Mouse (Mus musculus) left cerebral cortex, adult 2 months (tissue): ENCODE results near the gene Ninl. TPM values are rescaled to one million over a fixed set of nuclear protein-coding genes. Genes with fewer than 3 reads are reported as not detected.

ENCODE experiments used
- DNase-seq, 2 experiments: peaks; one replicate each; pipeline ENCODE4 v3.0.0; 2021 to 2022; ENCODE audit warnings: low spot score in 2 of 2, mixed read lengths in 1 of 2; ENCODE audit errors: extremely low spot score in 1 of 2
- H3K27ac ChIP-seq: fragments of 200-600 bp; 2 replicates; pipeline ENCODE4 v1.8.1; 2022
- H3K4me3 ChIP-seq: fragments of 200-600 bp; 2 replicates; pipeline ENCODE4 v1.8.1; 2022
- CTCF ChIP-seq: fragments of 200-600 bp; IDR thresholded peaks from 2 replicates; pipeline ENCODE4 v1.8.1; 2022; ENCODE audit warnings: antibody characterized with exemption, mild to moderate bottlenecking, moderate library complexity
- intact Hi-C: fragments of 180-260 bp; cut with DNase I; formaldehyde crosslinking; loops from one replicate; pipeline ENCODE4 v1.15.1; 2025
- total RNA-seq, 2 experiments: library from RNA; stranded (reverse); gene quantifications; 2 replicates each; pipeline ENCODE4 v1.2.3; 2021

Gene Ninl
- total RNA-seq, 2 experiments from 2014 or later: 6.4 to 6.5 TPM

- intact Hi-C loops: loop anchor here (5.0 kb wide), 1 partner anchor 153 kb away; no protein-coding TSS in a partner anchor
- H3K4me3 ChIP-seq: no peak overlapping the region
- no peak for DNase-seq
- H3K27ac ChIP-seq: no peak overlapping the region
- TF ChIP-seq CTCF: no peak
These were observed 43.9 kb downstream of the Ninl start for GRCm38 (mm10) chr2:150995324-150995723.

GRCm38 (mm10) chr2:150991050-150991449 is 48.1 kb downstream of the Ninl start:
- intact Hi-C loops: no loop called here
- no peak overlapping the region for H3K27ac ChIP-seq
- no peak for TF ChIP-seq CTCF
- H3K4me3 ChIP-seq: no peak overlapping the region
- no peak for DNase-seq

- TF ChIP-seq CTCF: no peak
- H3K27ac ChIP-seq: no peak overlapping the region
- no peak overlapping the region for H3K4me3 ChIP-seq
- no peak for DNase-seq
- intact Hi-C loops: no loop called here
These were observed 48.7 kb downstream of the Ninl start for GRCm38 (mm10) chr2:150990506-150990905.

GRCm38 (mm10) chr2:150985359-150985758 is 53.8 kb downstream of the Ninl start:
- no peak overlapping the region for H3K4me3 ChIP-seq
- TF ChIP-seq CTCF: no peak
- intact Hi-C loops: no loop called here
- DNase-seq: no peak
- H3K27ac ChIP-seq: no peak overlapping the region

GRCm38 (mm10) chr2:150982051-150982450 is 57.1 kb downstream of the Ninl start:
- TF ChIP-seq CTCF: no peak
- no peak overlapping the region for H3K4me3 ChIP-seq
- intact Hi-C loops: no loop called here
- H3K27ac ChIP-seq: no peak overlapping the region
- no peak for DNase-seq

- Histone ChIP-seq H3K4me3 (no peak overlapping the region), H3K27ac (no peak overlapping the region)
- no peak for TF ChIP-seq CTCF
- DNase-seq: no peak
- intact Hi-C loops: no loop called here
These were observed 57.7 kb downstream of the Ninl start for GRCm38 (mm10) chr2:150981524-150981923.

GRCm38 (mm10) chr2:150979861-150980620 is 59.1 kb downstream of the Ninl start:
- DNase-seq: no peak
- Histone ChIP-seq H3K27ac (no peak overlapping the region), H3K4me3 (no peak overlapping the region)
- TF ChIP-seq CTCF: no peak
- intact Hi-C loops: no loop called here

GRCm38 (mm10) chr2:150978791-150979190 is 60.4 kb downstream of the Ninl start:
- DNase-seq: no peak
- intact Hi-C loops: no loop called here
- no peak for TF ChIP-seq CTCF
- H3K27ac ChIP-seq: no peak overlapping the region
- no peak overlapping the region for H3K4me3 ChIP-seq

- no peak overlapping the region for H3K4me3 ChIP-seq
- intact Hi-C loops: no loop called here
- H3K27ac ChIP-seq: no peak overlapping the region
- no peak for DNase-seq
- no peak for TF ChIP-seq CTCF
These were observed 61.5 kb downstream of the Ninl start for GRCm38 (mm10) chr2:150977676-150978075.

- no peak for TF ChIP-seq CTCF
- intact Hi-C loops: no loop called here
- no peak overlapping the region for H3K27ac ChIP-seq
- no peak for DNase-seq
- no peak overlapping the region for H3K4me3 ChIP-seq
These were observed 62.3 kb downstream of the Ninl start for GRCm38 (mm10) chr2:150976871-150977270.

- DNase-seq: no peak
These were observed 65.6 kb downstream of the Ninl start for GRCm38 (mm10) chr2:150973401-150974115.

GRCm38 (mm10) chr2:150972681-150973080 is 66.5 kb downstream of the Ninl start:
- no peak for DNase-seq
- intact Hi-C loops: no loop called here
- Histone ChIP-seq H3K27ac (no peak overlapping the region), H3K4me3 (no peak overlapping the region)
- TF ChIP-seq CTCF: no peak

More at GRCm38 (mm10) chr2:150973401-150974115, 65.6 kb downstream of the Ninl start:
- intact Hi-C loops: no loop called here
- Histone ChIP-seq H3K27ac (no peak overlapping the region), H3K4me3 (no peak overlapping the region)
- no peak for TF ChIP-seq CTCF
